Mouse (Mus musculus) cerebellum, postnatal 10 days (tissue): ENCODE results near the gene Olr1.
"Not testable (repeated sequence)": the region's sequence is repeated elsewhere in the genome, so short reads cannot be mapped to it uniquely, and the experiment has no call there.

Experiments used
- DNase-seq, 2 experiments: peaks; one replicate each; pipeline ENCODE4 v3.0.0; 2021; ENCODE audit warnings: mixed read lengths in 2 of 2

Olr1 gene

DNA sequence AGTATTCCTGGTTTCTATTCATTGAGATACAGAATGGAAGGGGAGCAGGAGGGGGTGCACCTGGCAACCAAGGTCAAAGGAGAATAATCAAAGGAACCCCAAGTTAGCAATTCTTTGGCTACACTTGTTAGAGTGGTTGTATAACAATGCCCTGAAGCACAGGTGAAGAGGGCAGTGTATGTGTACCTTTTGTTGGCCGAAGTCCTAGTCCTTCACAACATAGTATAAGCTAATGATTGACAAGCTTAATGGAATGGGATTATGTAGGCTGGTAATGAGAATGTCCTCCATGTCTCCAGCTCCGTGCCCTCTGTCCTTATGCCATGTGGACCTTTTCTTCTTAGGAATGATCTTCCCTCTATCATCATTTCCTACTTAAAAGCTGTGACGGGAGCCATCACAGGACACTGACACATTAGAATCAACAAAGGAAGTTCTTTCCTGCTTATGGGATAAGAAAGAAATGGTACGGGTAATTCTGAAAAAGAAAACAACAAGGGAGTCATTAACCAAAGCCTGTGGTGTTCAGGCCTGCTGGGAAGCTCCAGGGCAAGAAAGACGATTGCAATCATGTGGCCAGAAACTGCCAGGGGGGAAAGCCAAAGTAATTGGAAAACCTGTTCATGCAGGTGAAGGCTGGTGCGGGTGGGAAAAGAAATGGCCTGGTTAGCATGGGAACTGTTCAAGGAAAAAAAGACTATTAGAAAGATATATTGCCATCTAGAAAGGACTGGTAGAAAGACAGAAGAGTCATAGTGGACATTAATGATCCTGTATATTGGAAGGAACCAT, 3.4 kb upstream of the Olr1 start:
- DNase-seq = no peak

DNA sequence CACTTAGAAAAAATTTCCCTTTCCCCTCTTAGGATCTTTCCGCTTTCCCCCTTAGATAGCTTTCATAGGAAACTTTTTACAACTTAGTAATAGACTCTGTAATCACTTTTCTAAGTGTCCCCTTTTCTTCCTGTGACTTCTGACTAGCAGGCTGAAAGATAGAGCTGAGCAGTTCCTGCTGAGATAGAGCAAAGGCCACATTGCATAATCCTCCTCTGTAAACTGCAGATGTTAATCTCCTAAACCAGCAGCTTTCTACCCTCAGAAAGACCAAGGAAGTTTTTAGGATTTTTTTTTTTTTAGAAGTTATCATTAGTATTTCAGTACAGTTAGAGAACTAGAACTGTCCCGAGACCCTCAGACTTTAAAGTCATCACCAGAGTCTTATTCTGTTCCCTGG, 3.5 kb downstream of the Olr1 start:
- DNase-seq = no peak

DNA sequence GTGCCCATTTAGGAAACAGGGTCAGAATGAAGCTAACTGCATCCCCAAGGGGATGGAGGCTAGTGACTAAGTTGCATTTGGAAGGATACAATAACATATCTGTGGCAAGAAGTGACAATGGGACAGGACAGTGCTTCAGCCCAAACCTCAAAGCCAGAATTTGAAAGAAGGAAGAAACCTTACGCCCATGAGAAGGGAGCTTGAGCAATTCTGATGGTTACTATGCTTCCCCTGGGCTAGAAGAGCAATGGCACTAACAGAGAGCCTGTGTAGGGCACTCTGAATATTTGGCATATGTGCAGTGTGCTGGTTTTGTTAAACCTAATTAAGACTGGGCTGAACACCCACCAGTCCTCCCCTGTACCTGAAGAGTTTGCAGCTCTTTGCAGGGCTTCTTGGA, 7.4 kb downstream of the Olr1 start:
- DNase-seq = not testable (repeated sequence)

DNA sequence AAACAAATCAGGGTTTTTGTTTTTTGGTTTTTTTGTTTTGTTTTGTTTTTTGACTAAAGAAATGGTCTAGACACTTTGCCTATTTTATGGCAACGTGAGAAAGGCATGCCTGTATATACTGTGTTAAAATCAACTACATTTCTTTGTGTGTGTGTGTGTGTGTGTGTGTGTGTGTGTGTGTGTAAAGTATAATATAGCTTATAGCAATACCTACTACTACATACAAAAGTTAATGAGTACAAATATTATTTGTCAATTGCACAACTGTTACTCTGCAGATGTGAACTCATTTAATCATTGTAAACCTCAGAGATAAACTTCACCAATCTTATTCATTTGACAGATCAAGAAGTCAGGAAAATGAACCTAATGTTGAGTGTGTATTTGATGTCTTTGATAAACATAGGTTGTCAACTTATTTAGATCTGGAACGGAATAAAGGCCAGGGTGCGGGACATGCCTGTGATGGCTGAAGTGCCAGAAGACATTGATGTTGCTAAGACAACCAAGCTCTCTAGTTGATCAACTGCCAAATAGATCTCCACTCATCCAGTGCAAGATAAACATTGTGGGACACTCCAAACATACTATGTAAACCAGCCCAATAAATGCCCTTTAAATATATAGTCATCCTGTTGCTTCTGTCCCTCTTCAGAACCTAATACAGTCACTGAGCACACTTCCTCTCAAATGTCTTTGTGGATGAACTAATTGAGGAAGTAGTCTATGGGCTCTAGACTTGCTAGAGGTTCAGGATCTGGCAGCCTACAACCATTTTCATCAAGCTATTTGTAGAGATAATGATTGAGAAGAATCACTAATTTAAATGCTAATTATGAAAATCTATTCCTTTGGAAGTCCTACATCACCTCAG, 9.4 kb downstream of the Olr1 start:
- no peak for DNase-seq

DNA sequence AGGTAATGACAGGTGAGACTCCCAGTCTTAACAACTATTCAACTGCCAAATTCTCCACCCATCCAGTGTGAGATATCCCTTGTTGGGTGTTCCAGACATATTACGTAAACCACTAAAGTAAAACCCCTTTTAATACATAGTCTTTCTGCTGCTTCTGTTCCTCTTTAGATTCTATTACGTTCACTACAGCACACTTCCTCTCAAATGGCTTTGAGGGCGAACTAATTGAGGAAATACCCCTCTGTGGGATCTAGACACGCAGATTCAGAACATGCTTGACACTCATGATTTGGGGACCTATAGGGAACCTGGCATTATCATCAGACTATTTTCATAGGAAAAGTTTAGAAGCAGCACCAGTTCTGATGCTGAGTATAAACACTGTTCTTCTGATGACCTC, 12.0 kb downstream of the Olr1 start:
- DNase-seq = no peak

DNA sequence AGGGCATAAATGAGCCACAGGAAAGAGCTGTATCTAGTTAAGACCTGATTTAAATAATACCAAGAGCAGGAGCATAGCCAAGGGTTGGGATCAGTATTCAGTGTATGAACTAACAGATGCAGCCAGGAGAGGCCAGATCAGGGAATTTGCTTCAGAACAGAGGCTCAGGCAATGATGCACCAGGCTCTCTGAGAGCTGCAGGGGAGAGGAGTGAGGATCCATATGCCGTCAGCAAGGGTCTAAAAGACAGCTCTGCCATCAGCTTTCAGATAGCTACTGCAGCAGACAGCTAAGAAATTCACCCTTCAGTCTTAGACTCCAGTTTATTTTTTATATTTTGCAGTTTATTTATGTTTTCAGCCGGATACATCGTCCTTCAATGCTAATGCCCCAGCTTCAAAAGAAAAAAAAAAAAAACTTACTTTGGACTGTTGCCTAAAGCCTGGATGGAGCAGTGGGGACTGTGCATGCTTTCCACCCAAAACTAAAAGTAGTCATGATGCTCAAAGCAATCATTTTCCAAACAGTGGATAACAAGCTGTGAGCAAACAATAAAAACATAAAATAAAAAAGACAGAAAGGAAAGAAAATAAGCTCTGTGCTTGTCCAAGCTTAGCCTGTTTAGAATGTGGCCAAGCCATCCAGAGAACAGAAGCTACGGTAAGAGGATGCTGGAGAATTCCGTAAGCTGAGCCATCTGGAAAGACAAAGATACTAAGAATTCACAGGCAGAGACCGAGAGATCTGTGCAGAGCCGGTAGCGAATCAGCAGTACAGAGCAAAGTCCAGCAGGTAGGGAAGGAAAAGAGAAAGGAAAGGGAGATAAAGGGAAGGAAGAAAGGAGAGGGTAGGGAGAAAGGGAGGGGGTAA, 26.6 kb downstream of the Olr1 start:
- peak; percentile 53 to 61 for DNase-seq

DNA sequence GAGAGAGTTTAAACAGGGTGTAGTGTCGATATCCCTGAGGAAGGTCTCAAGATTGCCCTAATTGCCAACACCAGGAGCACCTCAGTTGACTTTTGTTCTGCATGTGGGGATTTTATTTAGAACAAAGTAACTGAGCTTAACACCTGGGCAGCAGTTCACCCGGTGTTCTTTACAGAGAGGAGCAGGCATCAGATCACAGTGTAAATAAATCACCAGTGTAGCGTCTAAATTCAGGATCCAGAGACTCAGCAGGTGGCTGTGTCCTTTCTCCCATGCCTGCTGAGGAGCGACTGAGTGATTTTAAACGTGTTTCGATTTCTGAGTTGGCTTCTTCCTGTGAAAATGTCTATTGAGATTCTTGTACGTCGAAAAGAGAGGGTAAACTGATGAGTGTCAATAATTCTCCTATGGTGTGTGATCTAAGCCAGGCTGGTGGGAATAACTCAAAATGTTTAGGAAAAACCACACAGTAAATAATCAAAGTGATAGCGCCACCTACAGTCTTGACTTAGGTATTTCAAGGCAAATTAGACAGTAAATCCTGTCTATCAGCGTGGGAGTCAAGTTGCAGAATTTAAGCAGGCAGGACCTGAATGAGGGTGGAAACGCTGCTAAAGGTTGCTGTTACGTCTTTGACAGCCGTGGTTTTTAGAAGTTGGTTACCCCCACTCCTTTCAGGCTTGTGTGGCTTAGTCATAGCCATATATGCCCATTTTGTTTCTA, 30.4 kb downstream of the Olr1 start:
- DNase-seq = peak; percentile 22 to 61

DNA sequence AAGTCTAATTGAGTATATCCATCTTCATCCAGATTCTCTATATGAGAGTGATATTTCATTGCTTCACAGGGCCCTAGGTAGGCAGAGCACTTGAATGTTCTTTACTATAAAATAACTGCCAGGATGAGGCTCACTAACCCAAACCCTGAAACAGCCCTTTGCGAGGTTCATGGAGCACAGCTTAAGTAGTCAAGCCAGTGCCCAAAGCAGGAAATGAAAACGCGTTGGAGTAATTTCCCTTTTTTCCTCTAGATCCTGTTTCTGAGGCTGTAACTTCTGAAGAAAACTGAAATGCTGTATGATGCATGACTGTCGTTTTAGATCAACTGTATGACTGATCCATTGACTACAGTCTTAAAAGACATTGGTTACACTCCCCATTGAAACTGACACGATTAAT, 34.3 kb downstream of the Olr1 start:
- DNase-seq = no peak

DNA sequence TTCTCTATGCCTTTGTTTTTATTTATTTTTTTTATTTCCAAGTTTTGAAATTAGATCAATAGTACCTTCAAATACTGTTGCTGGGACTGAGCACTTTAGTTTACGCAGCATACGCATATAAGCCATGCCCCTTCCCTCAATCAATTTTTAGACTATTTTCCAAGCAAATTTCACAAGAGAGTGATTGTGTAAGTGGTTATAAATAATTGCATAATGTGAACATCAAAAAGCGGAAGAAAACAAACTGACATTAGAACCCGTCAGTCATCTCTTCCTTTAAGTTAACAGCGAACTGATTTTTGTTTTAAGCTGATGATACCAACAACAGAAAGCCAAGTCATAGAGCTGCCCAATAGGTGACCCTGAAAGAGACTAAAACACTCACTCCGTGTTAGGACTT, 35.6 kb downstream of the Olr1 start:
- no peak for DNase-seq

DNA sequence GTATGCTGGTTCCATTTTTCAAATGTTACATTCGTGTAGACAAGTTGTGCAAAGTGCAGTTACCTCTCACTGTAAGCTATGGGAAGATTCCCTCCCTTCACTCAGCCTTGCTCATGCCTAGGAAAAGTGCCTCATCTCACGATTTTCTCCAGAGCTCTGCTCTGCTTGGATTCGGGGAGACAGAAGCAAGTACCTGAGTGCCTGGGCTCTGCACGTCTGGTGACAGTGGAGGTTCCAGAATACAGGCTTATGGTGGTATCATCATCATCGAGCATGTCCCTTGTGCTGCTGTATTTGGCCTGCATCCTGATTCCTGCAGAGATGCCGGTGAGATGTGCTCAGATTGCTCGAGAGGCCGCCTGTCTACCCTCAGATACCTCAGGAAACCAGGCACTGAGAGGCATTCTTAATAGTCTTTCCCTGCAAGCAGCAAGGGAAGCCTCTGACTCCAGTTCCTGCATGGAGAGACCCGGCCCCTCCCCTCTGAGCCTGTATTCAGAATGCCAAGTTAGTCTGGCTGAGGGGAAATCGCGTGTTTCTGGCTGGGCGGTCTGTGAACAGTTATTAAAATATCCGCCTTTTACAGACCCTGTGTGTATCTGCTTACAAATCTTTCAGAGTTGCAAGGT, 55.4 kb downstream of the Olr1 start, which contains the start of gene Clec1a:
TSS of gene Clec1a (minus strand) at position 590 of the 629 bp plus-strand sequence.
- peak; percentile 47 to 59 for DNase-seq

DNA sequence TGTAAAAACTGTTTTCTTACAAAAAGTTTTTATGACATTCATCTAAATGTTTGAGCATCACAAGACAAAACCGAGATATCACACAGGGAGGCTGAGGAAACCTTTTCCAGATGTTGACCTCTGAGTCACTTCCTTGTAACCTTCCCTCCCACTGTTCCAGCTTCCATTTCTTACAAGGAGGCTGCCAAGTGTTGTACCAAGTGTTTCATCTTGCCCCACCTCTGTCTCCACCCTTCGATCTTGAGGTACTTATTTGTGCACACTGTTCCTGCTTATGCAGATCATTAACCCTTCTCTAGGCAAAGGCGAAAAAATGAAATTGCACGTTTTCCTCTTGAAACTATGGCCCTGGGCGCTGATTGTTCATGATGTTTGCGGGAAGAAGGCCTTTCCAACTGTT, 57.2 kb downstream of the Olr1 start:
- no peak for DNase-seq

DNA sequence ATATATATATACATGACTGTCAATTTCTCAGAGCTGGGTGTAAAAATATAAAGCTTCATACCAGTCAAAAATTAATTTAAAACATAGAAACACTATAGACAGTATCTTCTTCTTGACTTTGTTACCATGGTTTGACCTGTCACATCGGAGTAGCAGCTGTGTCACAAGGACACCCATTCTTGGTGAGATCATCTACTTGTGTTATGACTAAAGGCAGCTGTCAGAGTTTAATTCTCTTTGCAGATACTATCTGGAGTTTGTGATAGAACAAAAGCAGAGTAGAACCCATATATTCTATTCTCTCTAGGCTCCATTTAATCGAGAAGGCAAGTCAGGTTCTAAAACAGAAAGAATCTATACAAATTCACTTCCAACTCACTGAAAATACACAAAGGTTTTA, 68.9 kb downstream of the Olr1 start:
- DNase-seq = no peak

DNA sequence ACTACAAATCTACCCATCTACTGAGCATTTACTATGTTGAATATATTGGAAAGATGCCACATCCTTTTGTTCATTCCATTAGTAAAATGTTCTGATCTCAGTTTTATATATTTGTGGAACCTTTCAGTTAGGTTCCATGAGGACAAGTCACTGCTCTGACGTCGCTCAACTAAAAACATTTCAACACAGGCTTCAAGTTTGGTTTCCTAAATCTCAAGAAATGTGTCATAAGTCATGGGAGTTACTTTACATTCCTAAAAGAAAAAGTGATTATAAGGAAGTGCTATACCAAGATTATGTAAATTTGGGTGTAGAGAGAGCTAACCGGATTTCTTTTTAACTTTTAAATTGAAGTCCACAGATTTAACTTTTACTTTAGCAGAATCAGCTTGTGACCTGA, 70.9 kb downstream of the Olr1 start:
- no peak for DNase-seq
